Mouse (Mus musculus) spleen, adult 10 weeks (tissue): ENCODE measurements around the gene Olfr44. TPM values are rescaled to one million over a fixed set of nuclear protein-coding genes. Genes with fewer than 3 reads are reported as not detected.

ENCODE experiments used
- polyA plus RNA-seq: library from polyadenylated mRNA; stranded (reverse); fragments of 350-450 nt; fragmentation: Illumina TruSeq; extraction: RNeasy Lipid Tissue Mini Kit (QIAGEN cat#74804); gene quantifications from one replicate; pipeline ENCODE4 v1.2.3, GENCODE M21; 2015; ENCODE audit warnings: low replicate concordance; ENCODE audit not compliant: insufficient read depth

Gene Olfr44
- not detected for polyA plus RNA-seq

DNA sequence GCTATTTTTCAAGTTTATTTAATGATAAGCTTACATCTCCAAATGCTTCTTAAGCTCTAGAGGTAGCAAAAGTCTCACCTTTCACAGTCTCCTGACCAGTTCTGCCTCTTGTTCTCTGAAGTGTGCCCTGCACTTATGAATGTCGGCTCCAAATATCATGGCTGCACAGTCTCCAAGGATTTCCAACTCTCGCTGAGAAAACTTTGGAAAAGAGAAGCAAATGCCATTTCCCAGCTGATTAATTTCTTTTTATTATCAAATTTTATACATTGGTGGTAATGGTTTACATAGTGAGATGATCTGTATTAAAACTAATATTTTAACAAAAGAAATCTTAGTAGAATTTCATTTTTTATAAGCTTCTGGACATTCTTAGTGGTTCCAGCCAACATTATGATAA is at the start of gene Olfr44:
Olfr44 (minus strand) TSS at position 101 of the 400 bp plus-strand sequence.

DNA sequence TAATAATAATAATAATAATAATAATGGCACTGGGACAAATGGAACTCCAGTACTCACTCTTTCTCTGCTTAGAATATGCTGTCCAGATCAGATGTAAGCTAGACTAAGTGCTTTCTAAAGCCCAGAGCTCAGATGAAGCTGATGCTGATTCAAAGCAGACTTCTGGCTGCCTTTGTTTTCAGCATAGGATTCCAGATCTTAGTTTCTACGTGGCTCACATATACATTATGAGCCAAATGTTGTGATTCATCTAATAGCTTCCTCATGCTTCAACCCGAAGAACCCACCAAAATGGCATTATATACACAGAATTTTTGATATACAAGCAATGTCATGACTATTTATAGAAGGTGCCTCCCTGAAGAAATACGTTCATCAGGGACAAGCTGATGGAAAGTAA is 21.7 kb upstream of the Olfr44 start, which contains the start of gene Olfr957:
Olfr957 (minus strand) TSS at position 279 of the 400 bp plus-strand sequence.

DNA sequence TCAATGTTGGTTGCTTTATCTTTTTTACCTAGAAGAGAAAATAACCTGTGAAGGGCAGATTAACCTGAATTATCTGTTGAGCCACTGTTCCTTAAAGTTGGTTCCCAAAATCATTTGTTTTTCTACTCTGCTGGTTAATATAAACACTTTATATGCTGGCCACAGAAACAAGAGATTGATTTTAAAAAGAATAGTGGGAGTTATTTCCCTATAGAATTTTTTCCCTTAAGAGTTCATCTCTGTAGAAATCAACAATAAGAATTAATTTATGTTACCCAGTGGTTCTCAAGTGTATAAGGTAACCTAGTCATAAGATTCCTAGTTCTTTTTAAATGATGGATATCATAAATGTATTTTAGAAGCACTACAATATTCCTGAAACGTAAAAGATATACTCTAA is 22.0 kb downstream of the Olfr44 start, which contains the start of gene Olfr955:
Olfr955 (minus strand) TSS at position 101 of the 400 bp plus-strand sequence.

DNA sequence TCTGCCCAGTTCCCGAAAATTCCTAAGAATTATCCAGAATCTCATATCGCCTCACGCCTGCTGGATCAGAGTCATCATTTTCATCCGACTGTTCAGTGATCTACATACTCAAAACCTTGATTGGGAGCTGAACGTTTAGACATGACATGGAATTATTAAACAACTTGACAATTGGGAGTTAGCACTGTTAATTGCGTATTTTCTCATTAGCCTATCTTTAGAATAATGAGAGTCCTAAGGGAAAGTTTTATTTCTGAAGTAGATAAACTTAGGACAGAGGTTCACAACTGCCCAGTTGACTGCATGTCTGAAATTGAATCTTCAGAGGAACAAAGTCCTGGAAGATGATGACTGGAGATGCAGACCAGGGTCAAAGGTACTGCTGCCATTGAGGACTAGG is 37.4 kb downstream of the Olfr44 start, which contains the start of gene Olfr954:
Olfr954 (plus strand) TSS at position 301 of the 400 bp plus-strand sequence.

Other genes with a start within 250 kb of the Olfr44 start
- gene Olfr1537, start 244.0 kb downstream of the Olfr44 start, polyA plus RNA-seq, result not detected
- not detected for gene Olfr945, start 217.2 kb downstream of the Olfr44 start, polyA plus RNA-seq
- not detected for gene Olfr948, start 167.9 kb downstream of the Olfr44 start, polyA plus RNA-seq
- not detected for gene Olfr951, start 106.6 kb downstream of the Olfr44 start, polyA plus RNA-seq
- gene Olfr952, start 66.8 kb downstream of the Olfr44 start, polyA plus RNA-seq, result not detected
- not detected for gene Olfr954, start 37.3 kb downstream of the Olfr44 start, polyA plus RNA-seq
- not detected for gene Olfr955, start 22.1 kb downstream of the Olfr44 start, polyA plus RNA-seq
- not detected for gene Olfr957, start 21.8 kb upstream of the Olfr44 start, polyA plus RNA-seq
- not detected for gene Olfr958, start 60.1 kb upstream of the Olfr44 start, polyA plus RNA-seq
- not detected for gene Olfr959, start 81.6 kb upstream of the Olfr44 start, polyA plus RNA-seq
- gene AW551984, start 110.4 kb upstream of the Olfr44 start, polyA plus RNA-seq, result 0.11 TPM
- gene Olfr148, start 116.7 kb upstream of the Olfr44 start, polyA plus RNA-seq, result not detected
- gene Olfr960, start 127.4 kb upstream of the Olfr44 start, polyA plus RNA-seq, result not detected
- gene Olfr961, start 151.1 kb upstream of the Olfr44 start, polyA plus RNA-seq, result not detected
- not detected for gene Olfr963, start 173.2 kb upstream of the Olfr44 start, polyA plus RNA-seq
- gene Olfr149, start 213.1 kb upstream of the Olfr44 start, polyA plus RNA-seq, result not detected
- gene Olfr965, start 217.4 kb upstream of the Olfr44 start, polyA plus RNA-seq, result not detected
- not detected for gene Olfr150, start 237.0 kb upstream of the Olfr44 start, polyA plus RNA-seq